Mouse (Mus musculus): ENCODE data around the gene Gm20538. TPM values are rescaled to one million over a fixed set of nuclear protein-coding genes. Genes with fewer than 3 reads are reported as not detected.

The Gm20538 gene
- not detected in 2 replicates for polyA plus RNA-seq (2012; rRNA removed)

DNA sequence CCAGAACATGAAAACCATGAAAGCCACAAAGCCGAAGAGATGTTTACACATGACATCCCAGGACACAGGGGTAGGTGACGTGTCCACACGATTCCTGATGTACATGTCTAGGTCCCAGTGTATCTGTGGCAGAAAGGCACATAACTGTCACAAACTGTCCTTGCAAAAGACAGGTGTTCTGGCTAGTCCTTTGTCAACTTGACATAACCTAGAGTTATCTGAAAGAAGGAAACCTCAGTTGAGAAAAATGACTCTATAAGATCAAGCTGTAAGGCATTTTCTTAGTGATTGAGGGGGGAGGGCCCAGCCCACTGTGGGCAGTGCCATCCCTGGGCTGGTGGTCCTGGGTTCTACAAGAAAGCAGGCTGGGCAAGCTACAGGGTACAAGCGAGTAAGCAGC, at the start of gene Gm20538:
Gene Gm20538, minus strand, starts transcription at position 101 of the 400 bp plus-strand sequence.
- peaks cover 4% of the 10 kb centered on the region; the same call in 1 of the 2 replicates for H3K4me1 ChIP-seq (ENCODE audit: control insufficient read depth, insufficient read depth, low read length)
- H3K27me3 ChIP-seq (replicated peaks; ENCODE audit: control insufficient read depth, insufficient read depth, low read length) = no peaks in the 10 kb centered on the region
- H3K4me3 ChIP-seq (ENCODE audit: insufficient read depth, low read depth, low read length) = peak within 1 kb of the TSS; percentile 9; the same call in 1 of the 2 replicates
- peaks cover 12% of the 10 kb centered on the region for H3K36me3 ChIP-seq (ENCODE audit: control insufficient read depth, insufficient read depth, low read length)
- DNase-seq = no peak
- no peak for TF ChIP-seq CTCF (conservative IDR thresholded peaks at IDR 0.05; ENCODE audit: insufficient read depth, insufficient read length, low read depth, low read length)
- TF ChIP-seq POLR2A (IDR thresholded peaks at IDR 0.05; ENCODE audit: low read depth, low read length) = no peak
- WGBS = 91% methylated on average over 4 of the region's 4 CpGs
- H3K27ac ChIP-seq (ENCODE audit: insufficient read depth, low read depth, low read length) = peak within 1 kb of the TSS; percentile 51; the same call in 1 of the 2 replicates

DNA sequence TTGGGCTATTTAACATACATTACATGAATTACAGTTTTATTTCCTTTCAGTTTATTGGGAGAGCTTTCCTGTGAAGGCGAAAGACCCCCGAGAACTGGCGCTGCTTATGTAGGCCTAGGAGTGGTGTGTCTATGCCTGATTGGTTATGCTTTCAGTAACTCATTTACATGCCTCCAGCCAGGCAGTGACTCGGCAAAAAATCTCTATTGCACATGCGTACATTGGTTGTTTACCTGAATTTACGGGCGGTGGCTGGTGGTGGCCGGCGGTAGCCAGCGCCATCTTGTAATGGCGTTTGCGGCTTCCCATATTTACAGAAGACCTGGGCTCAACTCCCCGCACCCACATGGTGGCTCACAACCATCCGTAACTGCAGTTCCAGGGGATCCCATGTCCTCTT, 41.5 kb upstream of the Gm20538 start:
- no peak for TF ChIP-seq CTCF (conservative IDR thresholded peaks at IDR 0.05; ENCODE audit: insufficient read depth, insufficient read length, low read depth, low read length)
- TF ChIP-seq POLR2A (IDR thresholded peaks at IDR 0.05; ENCODE audit: low read depth, low read length) = no peak
- Histone ChIP-seq H3K27me3 (replicated peaks; ENCODE audit: control insufficient read depth, insufficient read depth, low read length) (no peaks in the 10 kb centered on the region), H3K4me1 (ENCODE audit: control insufficient read depth, insufficient read depth, low read length) (no peaks in the 10 kb centered on the region), H3K4me3 (ENCODE audit: insufficient read depth, low read depth, low read length) (no peak overlapping the region), H3K27ac (ENCODE audit: insufficient read depth, low read depth, low read length) (no peak overlapping the region), H3K36me3 (ENCODE audit: control insufficient read depth, insufficient read depth, low read length) (no peaks in the 10 kb centered on the region)
- WGBS = 96% methylated on average over 14 of the region's 14 CpGs
- DNase-seq = no peak

DNA sequence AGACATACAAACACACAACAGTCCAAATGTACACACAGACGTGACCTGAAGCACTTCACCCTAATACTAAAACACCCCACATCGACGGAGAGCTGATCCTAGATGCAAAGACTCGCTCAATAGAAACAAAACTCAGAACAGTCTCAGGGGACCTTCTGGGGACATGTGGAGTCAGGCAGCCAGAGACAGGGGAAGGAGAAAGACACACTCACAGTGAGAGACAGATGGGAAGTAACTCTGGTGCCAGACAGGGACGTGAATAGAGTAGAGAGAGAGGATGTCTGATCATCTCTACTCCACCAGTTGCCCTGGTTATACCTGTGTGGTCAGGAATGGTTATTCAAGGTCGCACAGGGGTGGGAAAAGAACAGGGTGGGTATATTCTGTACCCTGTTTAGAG, 39.0 kb upstream of the Gm20538 start:
- Histone ChIP-seq H3K36me3 (ENCODE audit: control insufficient read depth, insufficient read depth, low read length) (no peaks in the 10 kb centered on the region), H3K4me3 (ENCODE audit: insufficient read depth, low read depth, low read length) (no peak overlapping the region), H3K27ac (ENCODE audit: insufficient read depth, low read depth, low read length) (no peak overlapping the region), H3K27me3 (replicated peaks; ENCODE audit: control insufficient read depth, insufficient read depth, low read length) (no peaks in the 10 kb centered on the region), H3K4me1 (ENCODE audit: control insufficient read depth, insufficient read depth, low read length) (no peaks in the 10 kb centered on the region)
- no peak for TF ChIP-seq POLR2A (IDR thresholded peaks at IDR 0.05; ENCODE audit: low read depth, low read length)
- no peak for TF ChIP-seq CTCF (conservative IDR thresholded peaks at IDR 0.05; ENCODE audit: insufficient read depth, insufficient read length, low read depth, low read length)
- 70% methylated on average over 6 of the region's 6 CpGs for WGBS
- no peak for DNase-seq

- Histone ChIP-seq H3K4me3 (ENCODE audit: insufficient read depth, low read depth, low read length) (no peak overlapping the region), H3K27ac (ENCODE audit: insufficient read depth, low read depth, low read length) (no peak overlapping the region), H3K36me3 (ENCODE audit: control insufficient read depth, insufficient read depth, low read length) (no peaks in the 10 kb centered on the region), H3K4me1 (ENCODE audit: control insufficient read depth, insufficient read depth, low read length) (no peaks in the 10 kb centered on the region), H3K27me3 (replicated peaks; ENCODE audit: control insufficient read depth, insufficient read depth, low read length) (no peaks in the 10 kb centered on the region)
- TF ChIP-seq CTCF (conservative IDR thresholded peaks at IDR 0.05; ENCODE audit: insufficient read depth, insufficient read length, low read depth, low read length) = no peak
- no peak for TF ChIP-seq POLR2A (IDR thresholded peaks at IDR 0.05; ENCODE audit: low read depth, low read length)
- DNase-seq = no peak
- WGBS = 74% methylated on average over 18 of the region's 18 CpGs
These were observed 38.4 kb upstream of the Gm20538 start for GRCm38 (mm10) chr19:44590992-44591391.

DNA sequence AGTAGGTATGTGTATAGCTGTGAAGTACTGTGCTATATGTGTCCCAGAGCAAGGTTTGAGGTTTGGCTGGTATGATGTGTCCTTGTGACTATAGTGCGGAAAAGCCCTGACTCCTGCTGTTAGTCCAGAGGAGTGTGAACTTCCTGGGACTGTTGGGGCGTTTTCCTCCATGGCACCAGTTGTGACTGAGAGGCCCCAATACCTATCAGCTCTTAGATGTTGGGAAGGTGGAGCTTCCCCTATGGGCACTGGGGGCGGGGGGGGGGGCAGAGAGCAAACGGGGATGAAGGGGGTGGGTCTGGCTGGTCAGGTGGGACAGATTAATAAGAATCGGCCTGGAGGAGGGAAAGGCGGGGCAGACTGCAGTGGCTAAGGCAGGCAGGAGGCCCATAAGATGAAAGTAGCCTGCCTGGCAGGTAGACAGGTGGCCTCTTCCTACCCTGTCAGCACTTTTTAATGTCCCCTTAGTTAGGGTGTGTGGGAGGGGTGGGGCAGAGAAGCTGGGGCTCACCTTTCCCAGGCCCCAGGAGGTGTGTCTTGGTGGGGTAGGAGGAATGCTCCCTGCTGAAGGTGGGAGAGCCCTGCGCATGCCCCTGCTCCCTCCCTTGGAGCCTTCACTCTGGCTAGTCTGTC, 37.1 kb upstream of the Gm20538 start:
- 57% methylated on average over 7 of the region's 7 CpGs for WGBS
- DNase-seq = no peak
- no peak overlapping the region for H3K4me3 ChIP-seq (ENCODE audit: insufficient read depth, low read depth, low read length)
- no peaks in the 10 kb centered on the region for H3K36me3 ChIP-seq (ENCODE audit: control insufficient read depth, insufficient read depth, low read length)
- H3K27me3 ChIP-seq (replicated peaks; ENCODE audit: control insufficient read depth, insufficient read depth, low read length) = no peaks in the 10 kb centered on the region
- TF ChIP-seq POLR2A (IDR thresholded peaks at IDR 0.05; ENCODE audit: low read depth, low read length) (no peak), CTCF (conservative IDR thresholded peaks at IDR 0.05; ENCODE audit: insufficient read depth, insufficient read length, low read depth, low read length) (no peak)
- H3K4me1 ChIP-seq (ENCODE audit: control insufficient read depth, insufficient read depth, low read length) = no peaks in the 10 kb centered on the region
- no peak overlapping the region for H3K27ac ChIP-seq (ENCODE audit: insufficient read depth, low read depth, low read length)

GRCm38 (mm10) chr19:44588036-44588435, 35.4 kb upstream of the Gm20538 start:
- DNase-seq = no peak
- no peak overlapping the region for H3K4me3 ChIP-seq (ENCODE audit: insufficient read depth, low read depth, low read length)
- no peaks in the 10 kb centered on the region for H3K36me3 ChIP-seq (ENCODE audit: control insufficient read depth, insufficient read depth, low read length)
- TF ChIP-seq CTCF (conservative IDR thresholded peaks at IDR 0.05; ENCODE audit: insufficient read depth, insufficient read length, low read depth, low read length) = no peak
- TF ChIP-seq POLR2A (IDR thresholded peaks at IDR 0.05; ENCODE audit: low read depth, low read length) = no peak
- WGBS = 67% methylated on average over 4 of the region's 4 CpGs
- no peak overlapping the region for H3K27ac ChIP-seq (ENCODE audit: insufficient read depth, low read depth, low read length)
- no peaks in the 10 kb centered on the region for H3K27me3 ChIP-seq (replicated peaks; ENCODE audit: control insufficient read depth, insufficient read depth, low read length)
- H3K4me1 ChIP-seq (ENCODE audit: control insufficient read depth, insufficient read depth, low read length) = no peaks in the 10 kb centered on the region

DNA sequence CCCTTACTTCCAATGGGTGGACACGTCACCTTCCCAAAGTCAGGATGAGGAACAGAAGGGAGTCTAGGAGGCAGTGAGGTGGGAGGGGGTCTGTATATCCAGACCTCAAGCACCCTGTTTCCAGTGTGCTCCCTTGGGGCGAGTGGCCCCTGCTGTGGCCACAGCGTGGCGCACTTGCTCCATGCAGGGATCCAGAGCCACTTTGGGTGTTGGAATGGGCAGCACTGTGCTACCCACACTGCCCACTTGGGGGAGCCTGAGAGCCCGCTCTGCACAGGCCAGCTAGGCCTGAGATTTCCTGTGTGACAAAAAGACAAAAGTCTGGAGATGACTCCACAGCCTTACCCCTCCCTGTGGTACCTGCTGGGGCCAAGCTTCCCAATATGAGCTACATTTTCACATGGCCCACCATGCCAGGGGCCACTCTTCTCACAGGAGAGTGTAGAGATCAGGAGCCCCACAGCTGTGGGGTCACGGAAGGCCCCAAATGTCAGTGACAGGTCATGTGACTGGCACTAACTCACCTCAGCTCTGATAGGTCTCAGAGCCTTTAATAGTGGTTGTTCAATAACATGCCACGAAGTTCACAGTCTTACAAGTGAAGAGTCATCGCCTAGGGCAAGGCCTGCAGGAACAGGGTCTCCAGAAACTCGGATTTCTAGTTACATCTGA, 30.1 kb upstream of the Gm20538 start:
- WGBS = 35% methylated on average over 9 of the region's 9 CpGs
- DNase-seq = peak; percentile 94
- no peaks in the 10 kb centered on the region for H3K36me3 ChIP-seq (ENCODE audit: control insufficient read depth, insufficient read depth, low read length)
- no peaks in the 10 kb centered on the region for H3K27me3 ChIP-seq (replicated peaks; ENCODE audit: control insufficient read depth, insufficient read depth, low read length)
- H3K4me1 ChIP-seq (ENCODE audit: control insufficient read depth, insufficient read depth, low read length) = no peaks in the 10 kb centered on the region
- TF ChIP-seq POLR2A (IDR thresholded peaks at IDR 0.05; ENCODE audit: low read depth, low read length) (no peak), CTCF (conservative IDR thresholded peaks at IDR 0.05; ENCODE audit: insufficient read depth, insufficient read length, low read depth, low read length) (peak; percentile 100)
- H3K4me3 ChIP-seq (ENCODE audit: insufficient read depth, low read depth, low read length) = no peak overlapping the region
- no peak overlapping the region for H3K27ac ChIP-seq (ENCODE audit: insufficient read depth, low read depth, low read length)

Measured in kidney, adult 2 months (tissue).